Mouse (Mus musculus) heart, postnatal 0 days (tissue): ENCODE data around the gene Ormdl3.

ENCODE experiments used
- CTCF ChIP-seq: IDR thresholded peaks from 2 replicates; pipeline ENCODE4 v1.5.1; 2016; ENCODE audit warnings: antibody characterized with exemption, control low read depth, low read depth
- EP300 ChIP-seq: IDR thresholded peaks from 2 replicates; pipeline ENCODE4 v1.6.1; 2016; ENCODE audit warnings: antibody characterized with exemption, low read depth

DNA sequence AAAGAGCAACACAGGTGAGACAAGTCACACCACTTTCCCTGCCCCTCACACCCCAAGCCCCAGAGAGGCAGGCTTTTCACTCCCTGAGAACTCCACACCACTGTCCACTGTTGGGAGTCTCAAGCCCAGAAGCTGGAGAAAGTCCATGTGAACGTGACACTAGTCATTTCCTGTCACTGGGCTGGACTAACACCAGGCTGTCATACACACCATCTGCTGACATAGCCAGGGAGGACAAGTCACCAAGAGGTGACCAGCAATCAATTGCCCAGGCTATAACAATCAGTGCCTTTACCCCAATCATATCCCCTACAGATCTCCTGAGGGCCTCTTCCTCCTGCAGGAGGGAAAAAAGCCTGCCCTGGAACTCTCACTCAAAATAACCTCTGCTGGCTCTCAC is 3.0 kb downstream of the Ormdl3 start:
- no peak for TF ChIP-seq CTCF
- TF ChIP-seq EP300: no peak
